Mouse (Mus musculus): Measurements from ENCODE around the gene Cyp2f2.

Cyp2f2 gene

GRCm38 (mm10) chr7:27156005-27156404 lies 36.3 kb downstream of the Cyp2f2 start:
- DNase-seq = no peak

GRCm38 (mm10) chr7:27158171-27158570 lies 38.5 kb downstream of the Cyp2f2 start:
- DNase-seq = no peak

GRCm38 (mm10) chr7:27159256-27159655 lies 39.5 kb downstream of the Cyp2f2 start:
- DNase-seq = no peak

- peak; percentile 93 for DNase-seq
These were observed 40.2 kb downstream of the Cyp2f2 start for GRCm38 (mm10) chr7:27159882-27160281.

GRCm38 (mm10) chr7:27160921-27161320 lies 41.2 kb downstream of the Cyp2f2 start:
- DNase-seq = no peak

GRCm38 (mm10) chr7:27161744-27162143 lies 42.0 kb downstream of the Cyp2f2 start:
- DNase-seq = no peak

- no peak for DNase-seq
These were observed 43.2 kb downstream of the Cyp2f2 start for GRCm38 (mm10) chr7:27162780-27163449.

- no peak for DNase-seq
These were observed 43.7 kb downstream of the Cyp2f2 start for GRCm38 (mm10) chr7:27163450-27163805.

GRCm38 (mm10) chr7:27164112-27164947 lies 44.6 kb downstream of the Cyp2f2 start:
- DNase-seq = no peak

- DNase-seq = no peak
These were observed 45.4 kb downstream of the Cyp2f2 start for GRCm38 (mm10) chr7:27165007-27165655.

GRCm38 (mm10) chr7:27165696-27166095 lies 46.0 kb downstream of the Cyp2f2 start:
- no peak for DNase-seq

GRCm38 (mm10) chr7:27166229-27166613 lies 46.5 kb downstream of the Cyp2f2 start:
- peak; percentile 91 to 94 for DNase-seq

GRCm38 (mm10) chr7:27166614-27167474 lies 47.1 kb downstream of the Cyp2f2 start, which contains the start of gene Egln2:
Gene Egln2, minus strand, starts transcription at chr7:27166802.
- DNase-seq = peak; percentile 95 to 97

- DNase-seq = no peak
These were observed 47.9 kb downstream of the Cyp2f2 start for GRCm38 (mm10) chr7:27167475-27168094.

GRCm38 (mm10) chr7:27168371-27168770 lies 48.7 kb downstream of the Cyp2f2 start:
- DNase-seq = no peak

- DNase-seq = no peak
These were observed 51.3 kb downstream of the Cyp2f2 start for GRCm38 (mm10) chr7:27170981-27171380.

- DNase-seq = peak in 1 of 2 experiments; percentile 25
These were observed 54.8 kb downstream of the Cyp2f2 start for GRCm38 (mm10) chr7:27174496-27174895.

- DNase-seq = no peak
These were observed 55.2 kb downstream of the Cyp2f2 start for GRCm38 (mm10) chr7:27174896-27175295.

- DNase-seq = no peak
These were observed 58.2 kb downstream of the Cyp2f2 start for GRCm38 (mm10) chr7:27177942-27178323.

- DNase-seq = peak; percentile 100
These were observed 58.9 kb downstream of the Cyp2f2 start, which contains the start of gene Rab4b for GRCm38 (mm10) chr7:27178324-27179216. Gene Rab4b, minus strand, starts transcription at chr7:27178896.
